Mouse (Mus musculus) G1E (cell line): ENCODE measurements at regions not wholly inside any gene's neighbourhood (a gene's known extent, or its start where the extent isn't known, plus 50 kb on each side); places are given as distances from the start of the nearest gene placed in this dataset.

Experiments
- CTCF ChIP-seq: IDR thresholded peaks from 2 replicates; pipeline ENCODE4 v1.5.1; 2012; ENCODE audit warnings: low read depth, low read length, inconsistent platforms, mixed read lengths
- GATA2 ChIP-seq: IDR thresholded peaks from 2 replicates; pipeline ENCODE4 v1.6.1; 2012; ENCODE audit warnings: low read depth, low read length, inconsistent platforms, borderline replicate concordance
- TAL1 ChIP-seq: conservative IDR thresholded peaks from 2 replicates; pipeline ENCODE4 v1.6.1; 2012; ENCODE audit warnings: low read depth, low read length, inconsistent platforms, mixed read lengths

DNA sequence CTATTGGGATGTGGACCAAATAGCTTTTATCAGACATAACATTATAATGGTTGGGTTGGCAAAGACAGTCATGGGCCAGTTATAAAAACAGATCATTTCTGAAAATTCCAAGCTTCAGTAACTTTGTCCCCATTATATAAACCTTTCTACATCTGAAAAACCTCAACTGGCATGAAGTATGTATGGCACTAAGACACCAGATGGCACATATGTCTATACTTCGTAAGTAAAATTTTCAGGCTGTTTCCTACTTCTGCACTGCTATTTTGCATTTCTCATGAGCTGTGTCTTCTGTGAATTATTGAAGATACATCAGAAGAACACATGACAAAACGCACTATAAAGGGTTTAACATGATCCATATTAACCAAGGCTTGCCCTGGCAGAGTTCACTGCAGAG, 428.1 kb downstream of the Pom121l12 start:
- no peak for TF ChIP-seq TAL1
- TF ChIP-seq CTCF, result no peak
- TF ChIP-seq GATA2, result no peak
